Mouse (Mus musculus) limb, embryonic 12.5 days (tissue): ENCODE data around the gene Ubfd1. TPM values are rescaled to one million over a fixed set of nuclear protein-coding genes. Genes with fewer than 3 reads are reported as not detected.

Source experiments
- polyA plus RNA-seq: library from polyadenylated mRNA; unstranded; fragments of >200 nt; fragmentation: Nextera tagmentation; extraction: Ambion mirVana; gene quantifications from 2 replicates; pipeline ENCODE4 v1.2.1, GENCODE M21; 2016

Gene Ubfd1
- polyA plus RNA-seq, 1 experiment from 2014 or later: 94.6 TPM

Other genes with a start within 250 kb of the Ubfd1 start
- not detected in 2 replicates for gene Scnn1b, start 202.1 kb upstream of the Ubfd1 start, polyA plus RNA-seq
- 25.2 and 25.6 TPM in 2 replicates for gene Cog7, start 85.5 kb upstream of the Ubfd1 start, polyA plus RNA-seq
- gene Gga2, start 46.0 kb upstream of the Ubfd1 start, polyA plus RNA-seq: 160 and 166 TPM in 2 replicates
- gene Ears2, start 88 bp downstream of the Ubfd1 start, polyA plus RNA-seq: 15.9 and 16.1 TPM in 2 replicates
- 666 and 716 TPM in 2 replicates for gene Ndufab1, start 34.7 kb downstream of the Ubfd1 start, polyA plus RNA-seq
- 21.8 and 22.7 TPM in 2 replicates for gene Palb2, start 65.8 kb downstream of the Ubfd1 start, polyA plus RNA-seq
- 108 and 114 TPM in 2 replicates for gene Dctn5, start 65.9 kb downstream of the Ubfd1 start, polyA plus RNA-seq
- gene Plk1, start 92.3 kb downstream of the Ubfd1 start, polyA plus RNA-seq: 160 and 161 TPM in 2 replicates
- gene Ern2, start 119.0 kb downstream of the Ubfd1 start, polyA plus RNA-seq: 0.14 TPM in 1 of 2 replicates, not detected in the other
- gene Chp2, start 152.3 kb downstream of the Ubfd1 start, polyA plus RNA-seq: not detected in 2 replicates
- gene Prkcb, start 221.6 kb downstream of the Ubfd1 start, polyA plus RNA-seq: 4.7 and 6.7 TPM in 2 replicates